Mouse (Mus musculus) forebrain, embryonic 11.5 days (tissue): ENCODE data around the gene Tbck. TPM values are rescaled to one million over a fixed set of nuclear protein-coding genes. Genes with fewer than 3 reads are reported as not detected.

Experiments
- ATAC-seq: fragments of 200-750 bp; cut with Nextera tagmentation; replicated peaks from 2 replicates; pipeline ENCODE4 v1.8.0; 2017; ENCODE audit warnings: moderate TSS enrichment; ENCODE audit not compliant: low FRiP score
- DNase-seq: peaks from one replicate; pipeline ENCODE4 v3.0.0-alpha.2; 2017; ENCODE audit warnings: low spot score
- H3K27ac ChIP-seq: fragments of 300-500 bp; sonication (generic); 2 replicates; pipeline ENCODE4 v1.5.1; 2014; ENCODE audit warnings: low read depth, low read length
- H3K27me3 ChIP-seq: fragments of 300-500 bp; sonication (generic); 2 replicates; pipeline ENCODE4 v1.6.1; 2014; ENCODE audit warnings: mild to moderate bottlenecking, low read length, mixed read lengths; ENCODE audit not compliant: control insufficient read depth, insufficient read depth
- H3K36me3 ChIP-seq: fragments of 300-500 bp; sonication (generic); 2 replicates; pipeline ENCODE4 v1.6.1; 2014; ENCODE audit warnings: mild to moderate bottlenecking, low read length, moderate library complexity, mixed read lengths; ENCODE audit not compliant: control insufficient read depth, insufficient read depth
- H3K4me1 ChIP-seq: fragments of 300-500 bp; sonication (generic); replicated peaks from 2 replicates; pipeline ENCODE4 v1.6.1; 2014; ENCODE audit warnings: low read length, mixed read lengths; ENCODE audit not compliant: control insufficient read depth, insufficient read depth
- H3K4me2 ChIP-seq: fragments of 300-500 bp; sonication (generic); 2 replicates; pipeline ENCODE4 v1.6.1; 2014; ENCODE audit warnings: low read depth, mild to moderate bottlenecking, low read length, moderate library complexity, mixed read lengths; ENCODE audit not compliant: severe bottlenecking
- H3K4me3 ChIP-seq: fragments of 300-500 bp; sonication (generic); 2 replicates; pipeline ENCODE4 v1.5.1; 2014; ENCODE audit warnings: low read depth, low read length
- H3K9ac ChIP-seq: fragments of 300-500 bp; sonication (generic); 2 replicates; pipeline ENCODE4 v1.6.1; 2014; ENCODE audit warnings: low read length
- H3K9me3 ChIP-seq: fragments of 300-500 bp; sonication (generic); 2 replicates; pipeline ENCODE4 v1.6.1; 2016; ENCODE audit warnings: low read length, mixed read lengths; ENCODE audit not compliant: control insufficient read depth
- WGBS: fragments of 180-500 bp; shearing (Covaris S2); extraction: QIAGEN DNeasy Blood & Tissue Kit; methylation state at CpG from one replicate; pipeline ENCODE4 v1.1.7; 2014; 5-methylcytosine and 5-hydroxymethylcytosine counted together
- polyA plus RNA-seq: library from polyadenylated mRNA; unstranded; fragments of >200 nt; fragmentation: Nextera tagmentation; extraction: Ambion mirVana; gene quantifications from 2 replicates; pipeline ENCODE4 v1.2.1, GENCODE M21; 2014

Gene Tbck
- polyA plus RNA-seq, 1 experiment from 2014 or later, result 25.5 TPM

DNA sequence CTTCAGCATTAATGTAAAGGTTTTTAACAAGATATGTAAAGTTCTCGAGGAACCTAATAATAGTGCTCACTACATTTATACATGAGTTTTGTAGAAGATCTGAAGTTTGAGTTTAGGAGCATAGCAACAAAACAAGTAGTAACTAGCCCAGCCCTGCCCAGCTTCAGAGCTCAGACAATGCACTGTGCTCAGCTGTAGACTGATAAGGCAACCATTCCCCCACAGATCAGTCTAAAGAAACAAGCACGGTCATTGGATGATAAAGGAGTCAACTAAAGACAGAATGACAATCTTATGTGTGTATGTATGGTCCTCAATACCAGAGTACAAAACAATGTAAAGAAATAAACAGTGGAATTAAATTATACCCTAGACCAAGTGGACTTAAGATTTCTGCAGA is 135.5 kb downstream of the Tbck start:
- H3K27me3 ChIP-seq, result no peaks in the 10 kb centered on the region

DNA sequence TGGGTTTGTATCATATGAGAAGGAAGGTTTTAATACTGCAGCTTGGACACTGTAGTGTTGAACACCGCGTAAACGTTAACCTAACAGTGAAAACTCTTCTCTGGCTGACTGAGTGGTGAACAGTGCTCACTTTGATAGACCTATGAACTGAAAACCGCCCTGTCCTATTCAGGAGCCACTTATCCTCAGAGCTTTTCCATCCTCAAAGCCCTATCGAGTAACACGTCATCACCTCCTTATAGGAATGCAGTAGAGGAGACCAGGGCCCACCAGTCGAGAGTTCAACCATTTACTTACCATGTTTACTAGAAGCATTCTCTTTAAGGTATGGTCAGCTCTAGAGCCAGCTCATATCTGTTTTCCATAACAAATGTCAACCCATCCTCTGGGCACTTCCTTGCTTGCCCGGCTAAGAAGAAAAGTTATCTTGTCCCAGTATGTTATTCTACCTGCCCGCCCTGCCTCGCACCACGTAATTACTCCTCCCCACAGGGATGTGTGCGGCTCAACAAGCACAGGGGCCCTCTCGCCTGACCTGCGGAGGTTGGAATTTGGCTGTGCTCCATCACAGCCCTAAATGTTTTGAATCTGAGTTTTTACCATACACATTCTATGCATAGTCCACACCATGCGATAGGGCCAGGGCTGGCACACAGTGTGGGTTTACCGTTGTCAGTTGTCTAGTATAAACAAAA is 147.4 kb downstream of the Tbck start:
- no peaks in the 10 kb centered on the region for H3K9me3 ChIP-seq
- ATAC-seq, result no peak
- H3K36me3 ChIP-seq, result no peaks in the 10 kb centered on the region
- no peak for DNase-seq
- no peaks in the 10 kb centered on the region for H3K4me1 ChIP-seq
- H3K27ac ChIP-seq, result no peak overlapping the region
- no peak overlapping the region for H3K4me2 ChIP-seq
- 88% methylated on average over 16 of the region's 16 CpGs for WGBS
- H3K4me3 ChIP-seq, result no peak overlapping the region
- no peaks in the 10 kb centered on the region for H3K27me3 ChIP-seq
- no peak overlapping the region for H3K9ac ChIP-seq

More for the DNA sequence above, 135.5 kb downstream of the Tbck start:
- Histone ChIP-seq H3K9ac (no peak overlapping the region), H3K9me3 (no peaks in the 10 kb centered on the region), H3K4me1 (no peaks in the 10 kb centered on the region), H3K36me3 (no peaks in the 10 kb centered on the region), H3K4me2 (no peak overlapping the region), H3K27ac (no peak overlapping the region), H3K4me3 (no peak overlapping the region)
- WGBS, result 87% methylated on average over 2 of the region's 2 CpGs
- ATAC-seq (no peak), DNase-seq (no peak)

DNA sequence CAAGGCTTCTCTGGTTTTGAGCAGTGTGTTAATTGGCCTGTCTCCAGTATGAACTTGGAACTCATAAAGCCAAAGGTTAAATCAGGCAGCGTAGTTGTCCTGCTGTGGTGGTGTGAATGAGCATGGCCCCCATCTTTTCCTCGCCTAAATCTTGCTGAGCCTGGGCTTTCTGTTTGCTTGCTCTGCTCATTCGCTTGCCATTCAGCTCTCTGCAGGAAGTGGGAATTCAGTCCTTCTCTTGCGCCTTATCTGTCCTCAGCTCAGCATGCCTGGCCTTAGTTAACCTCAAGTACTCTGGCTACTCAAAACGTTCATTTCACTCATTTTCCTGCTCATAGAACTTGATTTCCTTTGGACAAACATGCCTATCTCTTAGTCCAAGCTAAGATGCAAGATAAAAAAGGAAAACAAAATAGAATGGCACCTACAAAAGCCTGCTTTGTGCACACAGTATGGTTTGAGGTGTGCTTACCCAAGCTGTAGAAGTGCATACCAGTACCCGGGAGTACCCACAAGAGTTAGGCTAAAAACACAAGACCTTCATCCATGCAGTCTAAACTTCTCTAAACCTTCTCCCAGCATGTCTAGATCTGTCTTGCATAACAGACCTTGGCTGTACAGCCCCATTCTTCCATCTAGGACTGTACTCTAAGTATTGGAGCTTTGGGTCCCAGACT is 151.3 kb downstream of the Tbck start:
- no peaks in the 10 kb centered on the region for H3K4me1 ChIP-seq
- H3K4me3 ChIP-seq, result no peak overlapping the region
- no peak overlapping the region for H3K4me2 ChIP-seq
- H3K27me3 ChIP-seq, result no peaks in the 10 kb centered on the region
- no peaks in the 10 kb centered on the region for H3K36me3 ChIP-seq
- ATAC-seq (no peak), DNase-seq (no peak)
- H3K9me3 ChIP-seq, result no peaks in the 10 kb centered on the region
- no peak overlapping the region for H3K27ac ChIP-seq
- no peak overlapping the region for H3K9ac ChIP-seq
- WGBS, result 82% methylated on average over 6 of the region's 6 CpGs

DNA sequence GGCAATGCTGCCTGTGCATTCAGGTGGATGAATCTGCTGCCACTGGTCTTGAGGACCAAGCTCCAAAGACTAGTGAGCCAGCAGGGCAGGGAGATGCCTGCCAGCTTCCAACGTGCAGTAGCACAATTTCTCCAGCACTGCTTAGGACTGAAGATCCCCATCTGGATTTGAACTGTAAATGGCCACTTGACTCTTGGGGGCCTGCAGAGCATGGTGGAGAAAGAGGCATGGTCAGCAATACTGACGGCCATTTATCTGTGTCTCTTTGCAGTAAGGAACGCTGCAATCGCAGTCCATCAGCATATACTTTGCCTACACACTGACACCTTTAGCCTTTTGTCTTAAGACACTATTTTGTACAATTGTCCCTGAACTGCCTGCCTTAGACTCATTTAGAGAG is 153.2 kb downstream of the Tbck start:
- Histone ChIP-seq H3K4me1 (no peaks in the 10 kb centered on the region), H3K9me3 (no peaks in the 10 kb centered on the region), H3K27ac (no peak overlapping the region), H3K4me2 (no peak overlapping the region), H3K9ac (no peak overlapping the region), H3K27me3 (no peaks in the 10 kb centered on the region), H3K36me3 (no peaks in the 10 kb centered on the region), H3K4me3 (no peak overlapping the region)
- DNase-seq, result no peak
- WGBS, result 88% methylated on average over 4 of the region's 4 CpGs
- ATAC-seq, result no peak

DNA sequence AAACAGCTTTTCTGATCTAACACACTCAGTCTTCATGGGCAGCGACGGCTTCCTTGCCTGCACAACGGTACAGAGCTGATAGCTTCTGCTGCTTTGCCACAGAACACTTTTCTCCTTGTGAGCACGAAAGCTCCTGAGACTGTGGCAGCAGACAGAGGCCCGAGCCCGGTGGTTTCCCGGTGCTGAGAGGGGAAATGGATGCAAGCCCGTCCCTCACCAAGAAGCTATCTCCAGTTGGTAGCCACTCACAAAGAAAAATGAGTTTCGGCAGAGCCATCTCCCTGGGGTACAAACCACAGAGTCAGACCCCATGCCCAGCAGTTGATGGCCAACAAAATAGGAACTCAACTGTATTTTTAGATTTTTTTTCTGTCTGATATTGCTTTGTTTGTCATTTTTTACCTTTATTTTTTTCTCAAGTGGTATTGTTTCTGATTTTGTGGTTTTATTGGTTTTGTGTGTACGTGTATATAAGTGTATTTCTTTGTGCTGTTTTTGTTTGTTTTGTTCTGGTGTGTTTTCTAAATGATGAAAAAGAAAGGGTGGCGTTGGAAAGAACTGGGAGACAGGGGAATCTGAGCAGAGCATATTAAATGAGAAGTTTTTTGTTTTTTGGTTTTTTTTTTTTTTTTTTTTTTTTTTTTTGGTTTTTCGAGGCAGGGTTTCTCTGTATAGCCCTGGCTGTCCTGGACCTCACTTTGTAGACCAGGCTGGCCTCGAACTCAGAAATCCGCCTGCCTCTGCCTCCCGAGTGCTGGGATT is 154.9 kb downstream of the Tbck start:
- Histone ChIP-seq H3K9me3 (no peaks in the 10 kb centered on the region), H3K9ac (no peak overlapping the region), H3K4me2 (no peak overlapping the region), H3K27ac (no peak overlapping the region), H3K4me3 (no peak overlapping the region), H3K27me3 (no peaks in the 10 kb centered on the region), H3K36me3 (no peaks in the 10 kb centered on the region), H3K4me1 (no peaks in the 10 kb centered on the region)
- 93% methylated on average over 15 of the region's 15 CpGs for WGBS
- DNase-seq, result no peak
- no peak for ATAC-seq

DNA sequence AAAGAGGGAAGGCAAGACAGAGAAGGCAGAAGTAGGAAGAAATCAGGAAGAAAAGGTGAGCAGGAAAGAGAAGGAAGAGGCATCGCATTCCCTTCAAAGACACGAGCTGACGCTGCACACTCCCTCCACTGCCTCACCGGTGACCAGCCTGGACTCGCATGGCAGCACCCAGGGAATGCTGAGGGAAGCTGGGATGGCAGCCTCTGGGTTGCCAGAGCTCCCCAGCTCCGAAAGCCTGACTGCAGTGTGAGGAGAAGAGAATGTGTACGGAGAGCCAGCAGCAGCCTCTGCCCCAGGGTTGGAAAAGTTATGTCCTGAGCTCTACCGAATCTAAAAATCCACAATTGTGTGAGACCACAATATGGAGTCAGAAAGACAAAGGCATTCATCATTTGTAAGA is 155.6 kb downstream of the Tbck start:
- H3K4me2 ChIP-seq, result no peak overlapping the region
- H3K27ac ChIP-seq, result no peak overlapping the region
- no peaks in the 10 kb centered on the region for H3K4me1 ChIP-seq
- DNase-seq (no peak), ATAC-seq (no peak)
- H3K9ac ChIP-seq, result no peak overlapping the region
- H3K9me3 ChIP-seq, result no peaks in the 10 kb centered on the region
- H3K36me3 ChIP-seq, result no peaks in the 10 kb centered on the region
- WGBS, result 90% methylated on average over 8 of the region's 8 CpGs
- H3K27me3 ChIP-seq, result no peaks in the 10 kb centered on the region
- H3K4me3 ChIP-seq, result no peak overlapping the region

DNA sequence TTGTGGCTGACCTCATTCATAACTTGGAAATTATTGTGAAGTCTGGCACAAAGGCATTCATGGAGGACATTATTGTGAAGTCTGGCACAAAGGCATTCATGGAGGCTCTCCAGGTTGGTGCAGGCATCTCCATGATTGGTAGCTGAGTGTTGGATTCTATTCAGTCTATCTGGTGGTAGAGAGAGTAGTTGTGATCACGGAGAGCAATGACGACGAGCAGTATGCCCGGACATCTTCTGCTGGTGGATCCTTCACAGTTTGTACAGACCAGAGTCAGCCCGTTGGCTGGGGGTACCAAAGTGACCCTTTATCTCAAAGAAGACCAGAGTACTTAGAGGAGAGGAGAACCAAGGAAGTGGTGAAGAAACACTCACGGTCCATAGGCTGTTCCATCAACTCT is 158.7 kb downstream of the Tbck start:
- H3K36me3 ChIP-seq, result no peaks in the 10 kb centered on the region
- WGBS, result 96% methylated on average over 6 of the region's 6 CpGs
- DNase-seq (no peak), ATAC-seq (no peak)
- no peaks in the 10 kb centered on the region for H3K4me1 ChIP-seq
- H3K27ac ChIP-seq, result no peak overlapping the region
- H3K4me3 ChIP-seq, result no peak overlapping the region
- no peaks in the 10 kb centered on the region for H3K9me3 ChIP-seq
- H3K4me2 ChIP-seq, result no peak overlapping the region
- H3K9ac ChIP-seq, result no peak overlapping the region
- no peaks in the 10 kb centered on the region for H3K27me3 ChIP-seq

DNA sequence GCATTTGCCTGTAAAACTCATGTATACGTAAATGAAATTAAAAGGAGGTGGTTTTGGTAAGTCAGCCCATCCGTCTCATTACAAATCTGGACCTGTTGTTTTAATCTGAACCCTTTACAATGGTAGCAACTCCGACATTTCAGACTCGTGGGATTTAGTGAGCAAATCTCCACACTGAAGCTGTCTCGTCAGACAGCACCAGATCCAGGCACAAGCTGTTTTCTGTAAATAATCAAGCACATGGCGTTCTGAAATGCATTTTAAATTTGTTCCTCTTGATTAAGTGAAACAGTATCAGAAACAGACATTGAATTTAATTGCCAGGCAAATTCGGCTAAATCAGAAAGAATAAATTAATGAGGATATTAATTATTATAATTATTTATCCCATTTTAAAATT is 165.7 kb downstream of the Tbck start:
- no peaks in the 10 kb centered on the region for H3K4me1 ChIP-seq
- H3K4me3 ChIP-seq, result no peak overlapping the region
- no peak overlapping the region for H3K9ac ChIP-seq
- no peaks in the 10 kb centered on the region for H3K27me3 ChIP-seq
- H3K27ac ChIP-seq, result no peak overlapping the region
- no peaks in the 10 kb centered on the region for H3K9me3 ChIP-seq
- no peak overlapping the region for H3K4me2 ChIP-seq
- WGBS, result 84% methylated on average over 7 of the region's 7 CpGs
- H3K36me3 ChIP-seq, result no peaks in the 10 kb centered on the region
- no peak for ATAC-seq
- DNase-seq, result no peak
